Mouse (Mus musculus) right cerebral cortex, adult 18-20 months (tissue): ENCODE measurements around the gene Flcn.

Experiments
- DNase-seq: peaks from one replicate; pipeline ENCODE4 v3.0.0; 2022; ENCODE audit warnings: mixed read lengths

Flcn gene

DNA sequence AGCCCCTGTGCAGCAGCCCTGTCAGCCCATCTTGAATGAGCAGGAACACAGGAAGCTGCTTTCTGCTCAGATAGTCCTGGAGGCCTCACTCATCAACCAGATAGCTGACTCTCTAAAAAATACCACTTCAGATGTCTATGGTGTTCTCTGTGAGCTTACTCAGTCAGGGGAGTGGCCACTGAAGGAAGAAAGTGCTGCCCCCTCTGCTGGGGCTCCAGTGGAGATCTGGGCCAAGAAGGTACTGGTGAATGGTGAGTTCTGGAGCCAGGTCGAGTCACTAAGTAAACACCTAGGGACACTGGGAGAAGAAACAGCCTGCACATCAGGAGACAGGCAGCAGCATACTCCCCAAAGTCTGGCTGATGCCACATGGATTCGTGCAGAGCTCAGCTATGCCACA, 50.2 kb downstream of the Flcn start:
- DNase-seq, result no peak

DNA sequence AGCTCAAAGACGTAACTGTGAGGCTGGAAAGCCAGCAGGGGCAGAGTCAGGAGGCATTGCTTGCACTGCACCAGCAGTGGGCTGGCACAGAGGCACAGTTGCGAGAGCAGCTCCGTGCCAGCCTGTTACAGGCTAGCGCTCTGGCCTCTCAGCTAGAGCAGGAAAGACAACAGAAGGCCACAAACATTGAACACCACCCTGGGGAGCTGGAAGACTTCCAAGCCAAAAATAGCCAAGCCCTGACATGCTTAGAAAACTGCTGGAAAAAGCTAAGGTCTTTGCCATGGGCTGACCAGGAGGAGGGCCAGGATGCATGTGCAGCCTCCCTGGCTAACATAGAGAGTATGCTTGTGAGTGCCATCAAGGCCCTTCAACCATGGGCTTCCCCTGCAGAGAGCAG, 50.6 kb downstream of the Flcn start:
- DNase-seq, result peak; percentile 55

DNA sequence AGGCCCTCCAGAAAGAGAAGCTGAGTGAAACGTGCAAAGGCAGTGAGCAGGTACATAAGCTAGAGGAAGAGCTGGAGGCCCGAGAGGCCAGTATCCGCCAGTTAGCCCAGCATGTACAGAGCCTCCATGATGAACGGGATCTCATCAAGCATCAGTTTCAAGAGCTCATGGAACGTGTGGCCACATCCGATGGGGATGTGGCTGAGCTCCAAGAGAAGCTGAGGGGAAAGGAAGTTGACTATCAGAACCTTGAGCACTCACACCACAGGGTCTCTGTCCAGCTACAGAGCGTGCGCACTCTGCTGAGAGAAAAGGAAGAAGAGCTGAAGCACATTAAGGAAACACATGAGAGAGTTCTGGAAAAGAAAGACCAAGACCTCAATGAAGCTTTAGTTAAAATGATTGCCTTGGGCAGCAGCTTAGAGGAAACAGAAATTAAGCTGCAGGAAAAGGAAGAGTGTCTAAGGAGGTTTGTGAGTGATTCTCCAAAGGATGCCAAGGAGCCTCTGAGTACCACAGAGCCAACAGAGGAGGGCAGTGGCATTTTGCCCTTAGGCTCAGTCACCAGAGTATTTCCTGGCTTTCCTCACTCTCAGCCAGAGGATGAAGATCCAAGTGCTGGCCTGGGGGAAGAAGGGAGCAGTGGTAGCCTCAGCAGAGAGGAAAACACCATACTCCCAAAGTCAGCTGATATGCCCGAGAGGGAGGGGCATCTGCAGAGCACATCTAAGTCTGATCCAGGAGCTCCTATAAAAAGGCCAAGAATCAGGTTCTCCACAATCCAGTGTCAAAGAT, 51.4 kb downstream of the Flcn start:
- DNase-seq, result no peak

DNA sequence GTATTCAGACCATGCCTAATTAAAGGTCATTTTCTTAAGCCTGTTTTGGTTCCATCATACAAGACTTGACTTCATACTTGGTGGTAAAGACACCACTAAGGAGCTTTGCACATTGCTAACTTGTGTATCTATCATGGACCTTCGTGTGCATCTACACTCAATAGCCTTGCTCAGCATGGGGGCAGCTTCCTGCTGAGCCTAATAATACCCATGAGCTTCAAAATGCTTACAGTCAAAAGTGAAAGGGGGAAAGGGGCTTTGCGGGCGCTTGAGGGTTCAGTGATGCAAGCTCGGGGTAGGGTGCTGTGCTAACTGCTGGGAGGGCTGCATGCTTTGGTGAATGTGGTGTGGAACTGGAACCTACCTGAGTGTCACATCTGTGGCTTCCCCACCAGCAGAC, 53.5 kb downstream of the Flcn start:
- no peak for DNase-seq

DNA sequence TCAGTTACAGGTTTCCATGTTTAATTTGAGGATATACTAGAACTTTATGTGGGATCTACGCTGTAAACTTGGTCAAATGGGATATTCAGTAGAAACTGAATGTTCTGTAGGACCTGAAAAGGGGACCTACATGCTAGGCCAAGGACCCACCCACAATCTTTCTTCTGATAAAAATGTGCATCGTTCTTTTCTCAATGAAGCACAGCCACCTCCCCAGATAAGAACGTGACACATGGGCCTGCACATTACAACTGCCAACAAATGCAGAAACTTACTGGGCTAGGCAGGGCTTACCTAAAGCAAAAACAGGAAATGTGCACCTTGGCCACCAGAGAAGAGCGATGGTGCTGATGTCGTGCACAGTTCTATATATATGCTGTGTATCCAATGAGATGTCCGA, 55.3 kb downstream of the Flcn start:
- DNase-seq, result no peak

DNA sequence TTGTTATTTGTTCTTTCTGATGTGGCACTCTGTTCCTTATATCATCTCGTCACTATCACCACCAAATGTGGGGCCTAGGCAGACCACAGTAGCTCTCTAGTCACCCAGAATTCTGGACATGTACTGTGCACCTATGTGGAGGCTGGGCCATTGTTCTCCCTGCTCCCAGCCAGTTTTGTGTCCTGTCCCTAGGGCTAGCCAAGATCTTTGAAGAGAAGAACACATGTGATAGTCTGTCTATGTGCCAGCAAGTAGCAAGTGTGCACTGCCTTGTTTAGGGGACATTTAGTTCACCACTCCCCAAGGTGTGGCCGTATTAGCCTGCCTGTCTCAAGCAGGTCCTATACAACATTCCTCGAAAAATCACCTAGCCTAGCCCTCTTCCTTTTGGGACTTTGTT, 60.8 kb downstream of the Flcn start:
- no peak for DNase-seq

DNA sequence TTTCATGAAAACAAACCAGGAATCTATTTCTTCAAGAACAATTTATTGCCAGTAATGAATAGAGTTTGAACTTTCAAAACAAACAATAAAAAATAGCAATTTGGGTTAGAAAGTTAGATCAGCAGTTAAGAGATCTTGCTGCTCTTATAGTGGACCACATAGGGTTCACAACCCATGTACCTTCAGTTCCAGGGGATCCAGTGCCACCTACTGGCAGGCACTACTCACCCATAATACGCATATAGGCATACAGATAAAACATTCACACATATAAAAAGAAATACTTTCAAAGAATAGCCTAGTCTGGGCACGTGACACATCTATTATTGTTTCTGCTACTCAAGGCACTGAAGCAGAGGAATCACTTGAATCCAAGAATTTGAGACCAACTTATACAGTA, 63.2 kb downstream of the Flcn start:
- peak; percentile 50 for DNase-seq

DNA sequence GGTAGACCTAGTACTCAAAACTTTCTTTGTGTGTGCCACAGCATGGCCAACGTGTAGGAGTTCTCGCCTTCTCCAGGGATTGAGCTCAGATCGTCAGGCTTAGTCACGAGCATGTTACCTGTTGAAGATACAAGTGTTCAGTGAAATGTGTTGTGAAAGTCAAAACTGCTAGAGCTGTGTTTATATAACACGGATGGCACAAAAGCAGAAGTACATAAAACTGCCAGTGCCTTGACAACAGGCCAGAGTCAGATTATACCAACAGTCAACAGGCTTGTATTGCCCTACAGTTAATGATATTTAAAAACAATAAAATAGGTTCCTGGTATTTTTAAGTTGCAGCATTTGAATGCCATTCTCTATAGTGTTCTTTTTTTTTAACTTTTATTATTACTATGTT, 64.0 kb downstream of the Flcn start:
- no peak for DNase-seq

DNA sequence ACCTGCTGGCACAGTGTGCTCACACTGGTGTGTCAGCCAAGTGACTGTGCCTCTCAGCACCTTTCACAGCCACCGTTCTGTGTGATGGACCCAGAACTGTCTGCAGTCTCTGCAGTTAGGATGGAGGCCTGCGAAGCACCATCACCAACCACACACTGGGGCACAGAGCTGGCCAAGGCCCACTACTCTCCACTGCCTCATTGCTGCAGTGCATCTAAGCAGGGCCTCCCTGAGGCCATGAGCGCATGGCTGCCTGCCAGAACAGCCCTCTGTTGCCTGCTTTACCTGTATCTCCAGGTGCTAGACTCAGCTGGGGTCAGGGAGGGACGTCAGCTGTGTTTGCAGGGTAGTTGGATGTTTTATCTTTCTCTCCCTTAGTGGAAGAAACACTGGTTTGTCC, 65.4 kb downstream of the Flcn start:
- DNase-seq, result no peak

DNA sequence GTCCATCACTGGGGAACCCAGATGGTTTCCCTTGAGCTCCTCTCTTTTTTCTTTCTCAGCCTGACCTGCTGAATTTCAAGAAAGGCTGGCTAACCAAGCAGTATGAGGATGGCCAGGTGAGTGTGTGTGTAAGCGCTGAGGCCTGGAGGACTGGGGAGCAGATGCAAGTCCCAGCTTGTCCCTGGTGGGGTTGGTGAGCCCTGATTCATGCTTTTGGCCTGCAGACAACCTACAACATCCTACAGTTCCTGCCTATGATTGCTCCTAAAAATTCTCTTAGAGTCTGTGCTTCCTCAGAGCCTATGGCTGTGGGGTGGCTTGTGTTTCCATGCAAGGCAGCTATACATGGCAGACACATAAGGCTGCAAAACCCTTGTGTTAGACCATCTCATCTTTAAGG, 66.1 kb downstream of the Flcn start:
- DNase-seq, result no peak

DNA sequence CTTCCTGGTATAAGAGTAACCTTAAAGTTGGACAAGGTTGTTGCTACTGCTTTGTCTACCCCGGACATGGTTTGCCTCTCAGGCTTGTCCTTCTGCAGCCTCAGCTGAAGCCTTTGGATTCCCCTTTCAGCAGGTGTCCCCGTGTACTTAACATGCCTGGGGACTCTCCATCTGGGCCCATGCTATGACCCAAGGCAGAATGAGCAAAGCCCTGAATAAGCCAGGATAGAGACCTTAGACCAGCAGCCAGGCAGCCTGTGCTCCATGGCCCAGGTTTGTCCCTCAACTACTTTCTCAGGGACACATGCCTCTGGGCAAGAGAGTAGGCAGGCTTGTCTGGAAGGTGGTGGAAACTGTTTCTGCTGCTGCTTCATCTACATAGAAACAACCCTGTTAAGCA, 66.5 kb downstream of the Flcn start:
- no peak for DNase-seq

DNA sequence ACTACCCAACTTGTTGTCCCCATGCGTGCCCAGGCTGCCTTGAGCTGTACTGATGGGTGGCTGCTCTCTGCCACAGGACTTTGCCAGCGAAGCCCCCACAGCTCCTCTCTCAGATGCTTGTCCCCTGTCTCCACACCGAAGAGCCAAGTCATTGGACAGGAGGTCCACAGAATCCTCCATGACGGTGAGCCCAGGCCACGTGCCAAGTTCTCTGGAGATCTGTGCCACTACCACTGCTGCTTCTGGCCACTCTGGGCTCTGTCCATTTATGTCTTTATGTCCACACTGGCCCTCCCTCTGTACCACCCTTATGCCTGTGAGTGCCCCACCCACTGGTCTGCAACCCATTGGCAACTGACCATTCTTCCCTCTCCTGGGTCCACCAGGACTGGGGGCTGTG, 67.9 kb downstream of the Flcn start:
- no peak for DNase-seq
